Mouse (Mus musculus): ENCODE measurements around the gene Dnaaf1.

The Dnaaf1 gene

GRCm38 (mm10) chr8:119622555-119622954 lies 47.5 kb downstream of the Dnaaf1 start:
- no peak for DNase-seq (ENCODE audit: low read depth in 1 of 2, low spot score in 2 of 2)

GRCm38 (mm10) chr8:119623061-119623460 lies 48.0 kb downstream of the Dnaaf1 start:
- DNase-seq (ENCODE audit: low read depth in 1 of 2, low spot score in 2 of 2), result no peak

- no peak for DNase-seq (ENCODE audit: low read depth in 1 of 2, low spot score in 2 of 2)
These were observed 48.7 kb downstream of the Dnaaf1 start for GRCm38 (mm10) chr8:119623744-119624143.

GRCm38 (mm10) chr8:119624916-119625315 lies 49.9 kb downstream of the Dnaaf1 start:
- no peak for DNase-seq (ENCODE audit: low read depth in 1 of 2, low spot score in 2 of 2)

- DNase-seq (ENCODE audit: low read depth in 1 of 2, low spot score in 2 of 2), result no peak
These were observed 50.8 kb downstream of the Dnaaf1 start for GRCm38 (mm10) chr8:119625788-119626187.

GRCm38 (mm10) chr8:119627199-119627598 lies 52.2 kb downstream of the Dnaaf1 start:
- no peak for DNase-seq (ENCODE audit: low read depth in 1 of 2, low spot score in 2 of 2)

- no peak for DNase-seq (ENCODE audit: low read depth in 1 of 2, low spot score in 2 of 2)
These were observed 52.8 kb downstream of the Dnaaf1 start for GRCm38 (mm10) chr8:119627613-119628359.

GRCm38 (mm10) chr8:119630841-119631240 lies 55.8 kb downstream of the Dnaaf1 start:
- no peak for DNase-seq (ENCODE audit: low read depth in 1 of 2, low spot score in 2 of 2)

- no peak for DNase-seq (ENCODE audit: low read depth in 1 of 2, low spot score in 2 of 2)
These were observed 57.2 kb downstream of the Dnaaf1 start for GRCm38 (mm10) chr8:119632246-119632645.

GRCm38 (mm10) chr8:119632909-119633308 lies 57.9 kb downstream of the Dnaaf1 start:
- no peak for DNase-seq (ENCODE audit: low read depth in 1 of 2, low spot score in 2 of 2)

GRCm38 (mm10) chr8:119634616-119635336 lies 59.7 kb downstream of the Dnaaf1 start:
- DNase-seq (ENCODE audit: low read depth in 1 of 2, low spot score in 2 of 2), result no peak

- DNase-seq (ENCODE audit: low read depth in 1 of 2, low spot score in 2 of 2), result no peak
These were observed 60.3 kb downstream of the Dnaaf1 start, which contains the start of gene Kcng4 for GRCm38 (mm10) chr8:119635378-119635777. Gene Kcng4 (minus strand): TSS chr8:119635680.

GRCm38 (mm10) chr8:119635958-119636357 lies 60.9 kb downstream of the Dnaaf1 start:
- DNase-seq (ENCODE audit: low read depth in 1 of 2, low spot score in 2 of 2), result no peak

GRCm38 (mm10) chr8:119636766-119637165 lies 61.7 kb downstream of the Dnaaf1 start:
- DNase-seq (ENCODE audit: low read depth in 1 of 2, low spot score in 2 of 2), result no peak

- DNase-seq (ENCODE audit: low read depth in 1 of 2, low spot score in 2 of 2), result no peak
These were observed 62.3 kb downstream of the Dnaaf1 start for GRCm38 (mm10) chr8:119637381-119637780.

- DNase-seq (ENCODE audit: low read depth in 1 of 2, low spot score in 2 of 2), result no peak
These were observed 63.2 kb downstream of the Dnaaf1 start for GRCm38 (mm10) chr8:119638261-119638660.

- no peak for DNase-seq (ENCODE audit: low read depth in 1 of 2, low spot score in 2 of 2)
These were observed 64.8 kb downstream of the Dnaaf1 start for GRCm38 (mm10) chr8:119639798-119640197.

- no peak for DNase-seq (ENCODE audit: low read depth in 1 of 2, low spot score in 2 of 2)
These were observed 66.0 kb downstream of the Dnaaf1 start for GRCm38 (mm10) chr8:119641058-119641457.

- no peak for DNase-seq (ENCODE audit: low read depth in 1 of 2, low spot score in 2 of 2)
These were observed 67.9 kb downstream of the Dnaaf1 start for GRCm38 (mm10) chr8:119642960-119643359.

- DNase-seq (ENCODE audit: low read depth in 1 of 2, low spot score in 2 of 2), result no peak
These were observed 69.5 kb downstream of the Dnaaf1 start for GRCm38 (mm10) chr8:119644429-119644960.

- DNase-seq (ENCODE audit: low read depth in 1 of 2, low spot score in 2 of 2), result no peak
These were observed 70.1 kb downstream of the Dnaaf1 start for GRCm38 (mm10) chr8:119644981-119645597.

GRCm38 (mm10) chr8:119646197-119646596 lies 71.2 kb downstream of the Dnaaf1 start:
- no peak for DNase-seq (ENCODE audit: low read depth in 1 of 2, low spot score in 2 of 2)
